ENCODE assay signal across 8 mouse cellular contexts in the genomic region with DNA sequence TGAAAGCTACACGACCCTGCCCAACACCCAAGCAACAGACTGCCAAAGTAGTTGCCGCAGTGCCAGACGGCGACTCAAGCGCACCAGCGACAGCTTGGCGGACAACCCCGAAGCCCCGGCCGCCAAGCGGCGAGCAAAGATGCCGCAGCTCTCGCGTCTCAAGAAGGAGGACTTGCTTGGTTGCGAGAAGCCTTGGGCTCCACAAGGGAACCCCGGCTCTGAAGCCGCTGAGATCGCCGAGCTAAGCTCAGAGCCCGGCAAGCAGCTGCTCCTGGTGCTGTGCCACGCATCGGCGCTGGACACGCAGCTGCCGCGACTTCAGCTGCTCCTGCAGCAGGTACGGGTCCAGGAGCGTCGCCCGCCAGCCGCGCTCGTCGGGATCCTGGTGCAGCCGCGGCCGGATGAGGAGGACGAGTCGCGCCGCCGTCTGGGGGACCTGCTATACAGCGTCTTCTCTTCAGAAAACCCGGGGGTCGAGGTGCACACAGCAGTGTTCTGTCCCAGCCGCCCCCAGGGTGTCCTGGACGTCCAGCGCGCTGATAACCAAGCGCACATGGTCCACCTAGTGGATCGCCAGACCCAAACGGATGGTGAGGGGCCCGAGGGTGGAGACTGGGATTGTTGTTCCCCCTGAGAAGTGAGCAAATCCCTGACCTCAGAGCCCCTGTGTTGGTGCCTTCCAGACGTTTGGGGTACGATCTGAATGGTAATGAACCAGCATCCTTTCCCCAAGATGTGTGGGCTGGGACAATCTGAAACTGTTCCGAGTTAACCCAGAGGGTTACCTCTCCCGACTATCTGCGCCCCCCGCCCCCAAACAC. TPM values are rescaled to one million over a fixed set of nuclear protein-coding genes. Genes with fewer than 3 reads are reported as not detected.
DNase-seq lines count a peak whose midpoint lies in the region; ATAC-seq and TF ChIP-seq lines count a peak whose summit lies in the region.

No protein-coding gene starts in this region.

- no peak for TF ChIP-seq POLR2A in embryonic fibroblast, embryonic 13.5 days (IDR thresholded peaks at IDR 0.05; ENCODE audit: low read depth, low read length)

- no peak for TF ChIP-seq CTCF in embryonic fibroblast, embryonic 13.5 days (IDR thresholded peaks at IDR 0.05; ENCODE audit: borderline replicate concordance, insufficient read depth, low read length)

- H3K4me1 ChIP-seq in embryonic fibroblast, embryonic 13.5 days (ENCODE audit: control insufficient read depth, insufficient read depth, low read length), result no peaks in the 10 kb centered on the region

- peak; percentile 57 to 76 for ATAC-seq in hematopoietic stem cell, adult 5-6 weeks (replicated peaks in 1 of 2; ENCODE audit: insufficient read depth in 1 of 2, low FRiP score in 2 of 2, low TSS enrichment in 1 of 2, low read depth in 1 of 2, poor library complexity in 2 of 2, severe bottlenecking in 2 of 2)

- peak; percentile 79 for DNase-seq in ES-CJ7 (ENCODE audit: low read depth, low spot score)
- peak; percentile 80 for DNase-seq in brain, adult 2 months (ENCODE audit: low read depth, low spot score)
- peak; percentile 47 to 68 for DNase-seq in layer of hippocampus, postnatal 36 days
- peak; percentile 9 for DNase-seq in lung, postnatal 25 days (ENCODE audit: low spot score)
- DNase-seq in right cerebral cortex, postnatal 10 days (ENCODE audit: low spot score in 2 of 2), result peak; percentile 85 to 86
- no peak for DNase-seq in MN1 (ENCODE audit: low spot score)

- peak overlapping the region; percentile 16 for H3K4me3 ChIP-seq in embryonic fibroblast, embryonic 13.5 days (ENCODE audit: insufficient read depth, low read length)

- H3K27ac ChIP-seq in embryonic fibroblast, embryonic 13.5 days (ENCODE audit: insufficient read depth, low read length), result no peak overlapping the region

RNA-seq across cellular contexts. Expression of gene Spata3, which starts 1.8 kb away (rescaled TPM):
- not detected in 2 replicates for polyA plus RNA-seq in embryonic fibroblast, embryonic 13.5 days (2011; ENCODE audit: insufficient read length, low read depth, missing spikeins)
- total RNA-seq in hematopoietic stem cell, adult 5-6 weeks (2017), result not detected in 2 replicates
- total RNA-seq in layer of hippocampus, postnatal 36 days (2021), result 1 to 10 TPM in 1 of 2 experiments, under 1 TPM in 1; 0.35 to 1.3 TPM

RNA-seq across cellular contexts. Expression of gene 2810459M11Rik, which starts 27.2 kb away (rescaled TPM):
- polyA plus RNA-seq in embryonic fibroblast, embryonic 13.5 days (2011; ENCODE audit: insufficient read length, low read depth, missing spikeins), result not detected in 2 replicates
- total RNA-seq in hematopoietic stem cell, adult 5-6 weeks (2017), result 0.06 TPM in 1 of 2 replicates, not detected in the other
- 10 to 100 TPM; 11.4 TPM for total RNA-seq in layer of hippocampus, postnatal 36 days (2021)

RNA-seq across cellular contexts. Expression of gene Psmd1, which starts 45.7 kb away (rescaled TPM):
- polyA plus RNA-seq in embryonic fibroblast, embryonic 13.5 days (2011; ENCODE audit: insufficient read length, low read depth, missing spikeins), result 115 and 126 TPM in 2 replicates
- total RNA-seq in hematopoietic stem cell, adult 5-6 weeks (2017), result 120 and 161 TPM in 2 replicates
- 100 to 1,000 TPM; 104 to 108 TPM for total RNA-seq in layer of hippocampus, postnatal 36 days (2021)

RNA-seq across cellular contexts. Expression of gene Gpr55, which starts 57.6 kb away (rescaled TPM):
- polyA plus RNA-seq in embryonic fibroblast, embryonic 13.5 days (2011; ENCODE audit: insufficient read length, low read depth, missing spikeins), result not detected in 2 replicates
- 0.13 and 0.20 TPM in 2 replicates for total RNA-seq in hematopoietic stem cell, adult 5-6 weeks (2017)
- total RNA-seq in layer of hippocampus, postnatal 36 days (2021), result not detected

Comparison
In these comparisons a context has a peak if more than half of its experiments do, and no peak if none do; other contexts are left out.
1. RNA of gene 2810459M11Rik, which starts 27.2 kb away (total RNA-seq): 11.4 TPM in layer of hippocampus, postnatal 36 days; 0.06 TPM in hematopoietic stem cell, adult 5-6 weeks; every median in the first group is over 10 times any median in the second.